Mouse (Mus musculus) cerebellum, adult 8-10 months (tissue): Measurements from ENCODE around the gene Epn2.
"Not testable (repeated sequence)": the region's sequence is repeated elsewhere in the genome, so short reads cannot be mapped to it uniquely, and the experiment has no call there.

Experiments
- DNase-seq: peaks from one replicate; pipeline ENCODE4 v3.0.0; 2022

Epn2 gene

GRCm38 (mm10) chr11:61590516-61591213, 11.2 kb upstream of the Epn2 start:
- no peak for DNase-seq

- DNase-seq, result no peak
Measured at GRCm38 (mm10) chr11:61585421-61585820, 5.9 kb upstream of the Epn2 start.

- DNase-seq, result no peak
Measured at GRCm38 (mm10) chr11:61584830-61585229, 5.3 kb upstream of the Epn2 start.

- no peak for DNase-seq
Measured at GRCm38 (mm10) chr11:61584096-61584495, 4.6 kb upstream of the Epn2 start.

GRCm38 (mm10) chr11:61582808-61583207, 3.3 kb upstream of the Epn2 start:
- DNase-seq, result not testable (repeated sequence)

GRCm38 (mm10) chr11:61579878-61580381, 443 bp upstream of the Epn2 start:
- DNase-seq, result no peak

GRCm38 (mm10) chr11:61578541-61578982, 925 bp downstream of the Epn2 start:
- DNase-seq, result no peak

GRCm38 (mm10) chr11:61577991-61578390, 1.5 kb downstream of the Epn2 start:
- no peak for DNase-seq

- DNase-seq, result no peak
Measured at GRCm38 (mm10) chr11:61577349-61577748, 2.1 kb downstream of the Epn2 start.

GRCm38 (mm10) chr11:61573266-61573665, 6.2 kb downstream of the Epn2 start:
- DNase-seq, result no peak

- DNase-seq, result no peak
Measured at GRCm38 (mm10) chr11:61571225-61571624, 8.3 kb downstream of the Epn2 start.

- no peak for DNase-seq
Measured at GRCm38 (mm10) chr11:61569671-61570070, 9.8 kb downstream of the Epn2 start.

GRCm38 (mm10) chr11:61564566-61564965, 14.9 kb downstream of the Epn2 start:
- DNase-seq, result peak; percentile 73

GRCm38 (mm10) chr11:61563939-61564338, 15.5 kb downstream of the Epn2 start:
- DNase-seq, result no peak

GRCm38 (mm10) chr11:61562421-61562820, 17.1 kb downstream of the Epn2 start:
- peak; percentile 62 for DNase-seq

- DNase-seq, result no peak
Measured at GRCm38 (mm10) chr11:61559572-61559971, 19.9 kb downstream of the Epn2 start.

- DNase-seq, result peak; percentile 64
Measured at GRCm38 (mm10) chr11:61553015-61553754, 26.3 kb downstream of the Epn2 start.

GRCm38 (mm10) chr11:61550631-61551030, 28.9 kb downstream of the Epn2 start:
- DNase-seq, result no peak

GRCm38 (mm10) chr11:61547710-61548109, 31.8 kb downstream of the Epn2 start:
- no peak for DNase-seq

- no peak for DNase-seq
Measured at GRCm38 (mm10) chr11:61546452-61546851, 33.0 kb downstream of the Epn2 start.

GRCm38 (mm10) chr11:61545586-61545985, 33.9 kb downstream of the Epn2 start:
- DNase-seq, result no peak

GRCm38 (mm10) chr11:61541106-61541505, 38.4 kb downstream of the Epn2 start:
- no peak for DNase-seq

- no peak for DNase-seq
Measured at GRCm38 (mm10) chr11:61540642-61541041, 38.8 kb downstream of the Epn2 start.

GRCm38 (mm10) chr11:61537362-61537761, 42.1 kb downstream of the Epn2 start:
- no peak for DNase-seq
